Mouse (Mus musculus) cerebellum, postnatal 10 days (tissue): ENCODE measurements at regions not wholly inside any gene's neighbourhood (a gene's known extent, or its start where the extent isn't known, plus 50 kb on each side); places are given as distances from the start of the nearest gene placed in this dataset.

Experiments used
- DNase-seq, 2 experiments: peaks; one replicate each; pipeline ENCODE4 v3.0.0; 2021; ENCODE audit warnings: mixed read lengths in 2 of 2

- DNase-seq = no peak
Observed at GRCm38 (mm10) chr3:19458386-19458785, 170.1 kb downstream of the 1700064H15Rik start.

GRCm38 (mm10) chr3:19457431-19457830, 171.0 kb downstream of the 1700064H15Rik start:
- no peak for DNase-seq

- DNase-seq = no peak
Observed at GRCm38 (mm10) chr3:19455838-19456448, 172.5 kb downstream of the 1700064H15Rik start.

GRCm38 (mm10) chr3:19451022-19451421, 177.5 kb downstream of the 1700064H15Rik start:
- peak; percentile 4 to 14 for DNase-seq

GRCm38 (mm10) chr3:19448931-19449330, 179.5 kb downstream of the 1700064H15Rik start:
- DNase-seq = no peak

- DNase-seq = no peak
Observed at GRCm38 (mm10) chr3:19448192-19448591, 180.3 kb downstream of the 1700064H15Rik start.

- no peak for DNase-seq
Observed at GRCm38 (mm10) chr3:19447733-19448132, 180.7 kb downstream of the 1700064H15Rik start.

- DNase-seq = peak; percentile 8 to 15
Observed at GRCm38 (mm10) chr3:19444914-19445313, 183.6 kb downstream of the 1700064H15Rik start.

GRCm38 (mm10) chr3:19441827-19442226, 186.7 kb downstream of the 1700064H15Rik start:
- no peak for DNase-seq

- no peak for DNase-seq
Observed at GRCm38 (mm10) chr3:19430159-19430558, 198.3 kb downstream of the 1700064H15Rik start.

GRCm38 (mm10) chr3:19429422-19430076, 198.9 kb downstream of the 1700064H15Rik start:
- DNase-seq = no peak

- DNase-seq = no peak
Observed at GRCm38 (mm10) chr3:19429010-19429409, 199.5 kb downstream of the 1700064H15Rik start.

- no peak for DNase-seq
Observed at GRCm38 (mm10) chr3:19426130-19426556, 202.3 kb downstream of the 1700064H15Rik start.

- DNase-seq = no peak
Observed at GRCm38 (mm10) chr3:19425322-19425721, 203.2 kb downstream of the 1700064H15Rik start.

- DNase-seq = no peak
Observed at GRCm38 (mm10) chr3:19424384-19424783, 204.1 kb downstream of the 1700064H15Rik start.

GRCm38 (mm10) chr3:19421430-19421944, 207.0 kb downstream of the 1700064H15Rik start:
- DNase-seq = no peak

GRCm38 (mm10) chr3:19420912-19421311, 207.6 kb downstream of the 1700064H15Rik start:
- no peak for DNase-seq

- peak; percentile 13 to 27 for DNase-seq
Observed at GRCm38 (mm10) chr3:19410938-19411515, 217.4 kb downstream of the 1700064H15Rik start.

GRCm38 (mm10) chr3:19408283-19408682, 220.2 kb downstream of the 1700064H15Rik start:
- DNase-seq = no peak

- no peak for DNase-seq
Observed at GRCm38 (mm10) chr3:19407591-19408090, 220.8 kb downstream of the 1700064H15Rik start.

GRCm38 (mm10) chr3:19406351-19407151, 221.9 kb downstream of the 1700064H15Rik start:
- DNase-seq = peak; percentile 41 to 49

GRCm38 (mm10) chr3:19385675-19386074, 242.8 kb downstream of the 1700064H15Rik start:
- no peak for DNase-seq

- no peak for DNase-seq
Observed at GRCm38 (mm10) chr3:19368998-19369397, 259.5 kb downstream of the 1700064H15Rik start.
